Mouse (Mus musculus): ENCODE data around the gene Tap2. TPM values are rescaled to one million over a fixed set of nuclear protein-coding genes. Genes with fewer than 3 reads are reported as not detected.

The Tap2 gene
- polyA plus RNA-seq, 1 experiment from 2014 or later = 3.7 TPM

- peak within 1 kb of the TSS; percentile 47 for H3K9ac ChIP-seq
Measured at GRCm38 (mm10) chr17:34196941-34197894, 6.1 kb upstream of the Tap2 start, which contains the start of gene Psmb8. Gene Psmb8 (plus strand): TSS chr17:34197721.

DNA sequence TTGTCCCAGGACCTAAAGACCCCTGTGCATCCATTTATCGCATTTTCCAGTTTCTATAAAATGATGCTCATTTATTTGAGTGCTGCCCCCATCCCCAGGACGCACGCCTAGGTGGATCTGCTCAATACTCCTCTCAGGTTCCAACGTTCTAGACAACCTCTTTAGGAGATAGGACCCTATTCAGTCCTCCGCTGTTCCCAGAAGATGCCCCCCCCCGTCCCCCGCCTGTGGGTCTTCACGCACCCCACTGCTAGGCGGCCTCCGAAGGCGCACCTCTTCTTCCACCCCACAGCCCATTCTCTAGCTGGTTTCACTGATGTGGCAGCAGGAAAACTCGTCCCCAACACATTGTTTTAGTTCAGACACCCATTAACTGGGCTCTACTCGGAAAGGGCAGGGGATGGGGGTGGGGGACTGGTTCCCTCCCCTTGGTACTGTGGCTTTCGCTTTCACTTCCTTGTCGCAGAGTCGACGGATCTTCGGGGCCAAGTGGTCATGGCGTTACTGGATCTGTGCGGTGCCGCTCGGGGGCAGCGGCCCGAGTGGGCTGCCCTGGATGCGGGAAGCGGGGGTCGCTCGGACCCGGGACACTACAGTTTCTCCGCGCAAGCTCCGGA is 5.3 kb upstream of the Tap2 start:
- Histone ChIP-seq H3K4me3 (peak overlapping the region; percentile 45), H3K27me3 (peaks cover 92% of the 10 kb centered on the region), H3K9ac (peak overlapping the region; percentile 47; the same call in 1 of the 2 replicates), H3K4me1 (peaks cover 15% of the 10 kb centered on the region), H3K9me3 (no peaks in the 10 kb centered on the region), H3K27ac (no peak overlapping the region), H3K36me3 (no peaks in the 10 kb centered on the region), H3K4me2 (peak overlapping the region; percentile 73)
- no peak for ATAC-seq (ENCODE audit: insufficient number of reproducible peaks, insufficient read depth, low FRiP score, low TSS enrichment, low read depth)
- WGBS = 2% methylated on average over 32 of the region's 32 CpGs

More at GRCm38 (mm10) chr17:34196941-34197894, 6.1 kb upstream of the Tap2 start, which contains the start of gene Psmb8:
- H3K9me3 ChIP-seq = no peaks in the 10 kb centered on the region
- 4% methylated on average over 41 of the region's 41 CpGs for WGBS
- no peak within 1 kb of the TSS for H3K27ac ChIP-seq
- H3K4me3 ChIP-seq = peak within 1 kb of the TSS; percentile 45
- peak; percentile 75 for ATAC-seq (ENCODE audit: insufficient number of reproducible peaks, insufficient read depth, low FRiP score, low TSS enrichment, low read depth)
- H3K4me1 ChIP-seq = peaks cover 15% of the 10 kb centered on the region
- H3K27me3 ChIP-seq = peaks cover 95% of the 10 kb centered on the region
- peak within 1 kb of the TSS; percentile 73 for H3K4me2 ChIP-seq
- H3K36me3 ChIP-seq = no peaks in the 10 kb centered on the region

DNA sequence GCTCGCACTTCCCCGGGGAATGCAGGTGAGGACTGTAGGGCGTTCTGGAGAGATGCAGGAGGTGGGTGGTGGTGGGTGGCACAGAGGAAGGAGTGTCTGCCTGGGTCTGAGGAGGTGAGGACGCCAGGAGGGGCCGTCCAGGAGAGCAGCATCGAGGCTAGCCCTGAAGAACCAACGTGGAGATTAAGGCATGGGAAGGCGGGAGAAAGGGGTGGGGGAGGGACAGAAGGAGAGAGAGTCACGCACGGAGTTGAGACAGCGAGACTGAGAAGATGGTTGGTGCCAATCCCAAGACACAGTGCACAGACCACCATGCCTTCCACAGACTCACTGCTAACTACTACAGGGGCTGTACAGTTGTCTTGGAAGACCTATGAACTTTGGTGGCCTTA is 4.8 kb upstream of the Tap2 start:
- no peak for ATAC-seq (ENCODE audit: insufficient number of reproducible peaks, insufficient read depth, low FRiP score, low TSS enrichment, low read depth)
- WGBS = 10% methylated on average over 11 of the region's 11 CpGs
- H3K36me3 ChIP-seq = no peaks in the 10 kb centered on the region
- H3K27ac ChIP-seq = no peak overlapping the region
- H3K4me2 ChIP-seq = peak overlapping the region; percentile 73
- no peaks in the 10 kb centered on the region for H3K9me3 ChIP-seq
- H3K4me1 ChIP-seq = peaks cover 15% of the 10 kb centered on the region
- peaks cover 92% of the 10 kb centered on the region for H3K27me3 ChIP-seq
- H3K4me3 ChIP-seq = peak overlapping the region; percentile 45
- peak overlapping the region; percentile 47; the same call in 1 of the 2 replicates for H3K9ac ChIP-seq

GRCm38 (mm10) chr17:34199050-34199619 is 4.2 kb upstream of the Tap2 start:
- Histone ChIP-seq H3K4me1 (peaks cover 15% of the 10 kb centered on the region), H3K9me3 (no peaks in the 10 kb centered on the region), H3K4me2 (no peak overlapping the region), H3K4me3 (no peak overlapping the region), H3K27me3 (peaks cover 90% of the 10 kb centered on the region), H3K27ac (no peak overlapping the region), H3K36me3 (no peaks in the 10 kb centered on the region), H3K9ac (no peak overlapping the region)
- ATAC-seq (ENCODE audit: insufficient number of reproducible peaks, insufficient read depth, low FRiP score, low TSS enrichment, low read depth) = no peak
- WGBS = 61% methylated on average over 12 of the region's 12 CpGs

DNA sequence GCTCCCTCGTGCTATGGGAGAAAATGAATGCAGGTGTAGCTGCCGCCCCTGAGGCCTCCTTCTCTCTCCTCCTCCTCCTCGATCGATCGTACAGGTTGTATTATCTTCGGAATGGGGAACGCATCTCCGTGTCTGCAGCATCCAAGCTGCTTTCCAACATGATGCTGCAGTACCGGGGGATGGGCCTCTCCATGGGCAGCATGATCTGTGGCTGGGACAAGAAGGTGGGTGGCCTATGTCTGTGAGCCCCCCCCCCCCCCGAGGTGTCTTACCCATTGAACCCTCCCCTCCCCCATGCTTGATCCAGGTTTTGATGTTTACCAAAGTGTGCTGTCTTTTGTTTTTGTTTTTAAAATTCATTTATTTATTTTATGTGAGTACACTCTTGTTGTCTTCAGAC is 3.3 kb upstream of the Tap2 start:
- Histone ChIP-seq H3K4me2 (no peak overlapping the region), H3K27me3 (peaks cover 88% of the 10 kb centered on the region), H3K4me1 (peaks cover 19% of the 10 kb centered on the region), H3K9me3 (no peaks in the 10 kb centered on the region), H3K4me3 (no peak overlapping the region), H3K27ac (no peak overlapping the region), H3K9ac (no peak overlapping the region), H3K36me3 (no peaks in the 10 kb centered on the region)
- 80% methylated on average over 10 of the region's 10 CpGs for WGBS
- no peak for ATAC-seq (ENCODE audit: insufficient number of reproducible peaks, insufficient read depth, low FRiP score, low TSS enrichment, low read depth)

GRCm38 (mm10) chr17:34200772-34201505 is 2.4 kb upstream of the Tap2 start:
- H3K36me3 ChIP-seq = no peaks in the 10 kb centered on the region

DNA sequence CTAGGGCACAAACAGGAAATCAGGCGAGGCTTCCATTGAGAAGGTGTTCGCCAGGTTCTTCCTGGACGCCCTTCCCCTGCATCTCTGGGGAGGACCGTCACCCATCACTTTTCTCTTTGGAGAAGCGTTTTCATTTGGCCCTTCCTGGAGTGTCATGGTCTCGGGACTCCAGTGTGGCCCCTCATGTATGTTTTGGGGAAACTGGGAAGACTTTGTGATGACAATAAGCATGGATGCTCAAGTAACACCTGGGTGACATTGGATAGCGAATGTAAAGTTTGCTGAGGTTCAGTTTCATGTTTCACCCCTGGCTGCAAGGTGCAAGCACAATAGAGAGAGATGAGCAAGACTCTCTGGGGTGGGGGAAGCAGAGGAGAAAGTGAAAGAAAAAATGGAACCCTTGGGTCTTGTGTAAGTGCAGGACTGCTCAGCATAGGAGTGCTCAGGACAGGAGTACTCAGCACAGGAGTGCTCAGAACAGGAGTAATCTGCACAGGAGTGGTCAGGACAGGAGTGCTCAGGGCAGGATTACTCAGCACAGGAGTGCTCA is 1.7 kb upstream of the Tap2 start:
- no peak overlapping the region for H3K4me2 ChIP-seq
- 65% methylated on average over 7 of the region's 7 CpGs for WGBS
- H3K27me3 ChIP-seq = peaks cover 88% of the 10 kb centered on the region
- no peak for ATAC-seq (ENCODE audit: insufficient number of reproducible peaks, insufficient read depth, low FRiP score, low TSS enrichment, low read depth)
- no peak overlapping the region for H3K4me3 ChIP-seq
- peaks cover 25% of the 10 kb centered on the region for H3K4me1 ChIP-seq
- no peaks in the 10 kb centered on the region for H3K9me3 ChIP-seq
- H3K27ac ChIP-seq = no peak overlapping the region
- H3K36me3 ChIP-seq = no peaks in the 10 kb centered on the region
- H3K9ac ChIP-seq = no peak overlapping the region

More at GRCm38 (mm10) chr17:34200772-34201505, 2.4 kb upstream of the Tap2 start:
- Histone ChIP-seq H3K4me1 (peaks cover 25% of the 10 kb centered on the region), H3K4me3 (no peak overlapping the region), H3K9me3 (no peaks in the 10 kb centered on the region), H3K4me2 (no peak overlapping the region), H3K27ac (no peak overlapping the region), H3K27me3 (peaks cover 88% of the 10 kb centered on the region), H3K9ac (no peak overlapping the region)
- 88% methylated on average over 16 of the region's 16 CpGs for WGBS
- no peak for ATAC-seq (ENCODE audit: insufficient number of reproducible peaks, insufficient read depth, low FRiP score, low TSS enrichment, low read depth)

DNA sequence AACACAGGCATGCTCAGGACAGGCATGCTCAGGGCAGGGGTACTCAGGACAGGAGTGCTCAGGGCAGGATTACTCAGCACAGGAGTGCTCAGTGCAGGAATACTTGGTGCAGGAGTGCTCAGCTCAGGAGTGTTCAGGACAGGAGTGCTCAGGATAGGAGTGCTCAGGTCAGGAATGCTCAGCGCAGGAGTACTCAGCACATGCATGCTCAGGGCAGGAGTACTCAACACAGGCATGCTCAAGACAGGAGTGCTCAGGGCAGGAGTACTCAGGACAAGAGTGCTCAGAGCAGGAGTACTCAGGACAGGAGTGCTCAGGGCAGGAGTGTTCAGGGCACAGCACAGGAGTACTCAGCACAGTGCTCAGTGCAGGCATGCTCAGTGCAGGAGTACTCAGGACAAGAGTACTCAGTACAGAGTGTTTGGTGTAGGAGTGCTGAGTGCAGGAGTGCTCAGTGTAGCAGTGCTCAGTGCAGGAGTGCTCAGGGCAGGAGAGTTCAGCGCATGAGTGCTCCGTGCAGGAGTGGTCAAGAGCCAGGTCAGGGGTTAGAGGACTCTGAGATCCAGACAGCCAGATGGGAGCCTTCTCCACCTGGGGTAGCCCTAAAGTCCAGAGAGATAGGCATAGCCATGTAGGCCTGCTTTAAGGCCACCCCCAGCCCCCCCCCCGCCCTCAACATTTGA is 426 bp upstream of the Tap2 start:
- Histone ChIP-seq H3K4me2 (no peak overlapping the region), H3K4me1 (peaks cover 17% of the 10 kb centered on the region), H3K9ac (no peak overlapping the region), H3K9me3 (no peaks in the 10 kb centered on the region), H3K36me3 (no peaks in the 10 kb centered on the region), H3K27ac (no peak overlapping the region), H3K27me3 (peaks cover 83% of the 10 kb centered on the region), H3K4me3 (no peak overlapping the region)
- WGBS = 73% methylated on average over 4 of the region's 4 CpGs
- ATAC-seq (ENCODE audit: insufficient number of reproducible peaks, insufficient read depth, low FRiP score, low TSS enrichment, low read depth) = no peak

- no peaks in the 10 kb centered on the region for H3K9me3 ChIP-seq
- peaks cover 10% of the 10 kb centered on the region for H3K4me1 ChIP-seq
- no peaks in the 10 kb centered on the region for H3K36me3 ChIP-seq
- WGBS = under 1% methylated on average over 44 of the region's 44 CpGs
- H3K4me3 ChIP-seq = peak overlapping the region; percentile 70
- H3K27ac ChIP-seq = no peak overlapping the region
- H3K9ac ChIP-seq = peak overlapping the region; percentile 76
- peaks cover 83% of the 10 kb centered on the region for H3K27me3 ChIP-seq
- ATAC-seq (ENCODE audit: insufficient number of reproducible peaks, insufficient read depth, low FRiP score, low TSS enrichment, low read depth) = 0 out of 2 replicates have a peak, but pooled peaks have one; percentile 38
- peak overlapping the region; percentile 87 for H3K4me2 ChIP-seq
Measured at GRCm38 (mm10) chr17:34204303-34205010, 1.1 kb downstream of the Tap2 start.
